Mouse (Mus musculus) liver, embryonic 14.5 days (tissue): ENCODE data around the gene Shkbp1. TPM values are rescaled to one million over a fixed set of nuclear protein-coding genes. Genes with fewer than 3 reads are reported as not detected.

Experiments
- ATAC-seq: fragments of 200-750 bp; cut with Nextera tagmentation; 2 replicates; pipeline ENCODE4 v1.8.0; 2017; ENCODE audit warnings: moderate number of reproducible peaks, mild to moderate bottlenecking, moderate library complexity; ENCODE audit not compliant: insufficient read depth
- DNase-seq, 3 experiments: peaks; one replicate each; pipeline ENCODE4 v3.0.0-alpha.2; 2012 to 2013; ENCODE audit warnings: low read depth in 3 of 3, low spot score in 3 of 3
- H3K27ac ChIP-seq: fragments of 300-500 bp; sonication (generic); 2 replicates; pipeline ENCODE4 v1.5.1; 2014; ENCODE audit warnings: moderate library complexity, mild to moderate bottlenecking, control low read depth, inconsistent platforms
- H3K27me3 ChIP-seq: fragments of 300-500 bp; sonication (generic); 2 replicates; pipeline ENCODE4 v1.6.1; 2014; ENCODE audit warnings: mild to moderate bottlenecking, low read length, moderate library complexity; ENCODE audit not compliant: control insufficient read depth, insufficient read depth
- H3K36me3 ChIP-seq: fragments of 300-500 bp; sonication (generic); replicated peaks from 2 replicates; pipeline ENCODE4 v1.6.1; 2014; ENCODE audit warnings: low read depth; ENCODE audit not compliant: control insufficient read depth, insufficient read depth
- H3K4me1 ChIP-seq, 2 experiments: fragments of 200-500 bp in 1 of 2; fragments of 300-500 bp in 1 of 2; sonication (generic) in 1 of 2; replicated peaks; 2 replicates each; pipeline ENCODE4 v1.6.1; 2012 to 2014; ENCODE audit warnings: antibody characterized with exemption in 1 of 2, inconsistent platforms in 1 of 2, low read length in 1 of 2; ENCODE audit not compliant: control insufficient read depth in 2 of 2, insufficient read depth in 2 of 2
- H3K4me2 ChIP-seq: fragments of 300-500 bp; sonication (generic); 2 replicates; pipeline ENCODE4 v1.6.1; 2014; ENCODE audit warnings: low read depth, mild to moderate bottlenecking, control low read depth, moderate library complexity
- H3K4me3 ChIP-seq, 2 experiments: fragments of 200-500 bp in 1 of 2; fragments of 300-500 bp in 1 of 2; sonication (generic) in 1 of 2; 2 replicates each; pipeline ENCODE4 v1.5.1; 2012 to 2014; ENCODE audit warnings: low read depth in 2 of 2, low read length in 2 of 2, mild to moderate bottlenecking in 2 of 2, control low read depth in 1 of 2, inconsistent platforms in 1 of 2, moderate library complexity in 1 of 2; ENCODE audit not compliant: insufficient read depth in 1 of 2
- H3K9ac ChIP-seq: fragments of 300-500 bp; sonication (generic); replicated peaks from 2 replicates; pipeline ENCODE4 v1.6.1; 2014; ENCODE audit warnings: mild to moderate bottlenecking, control low read depth, moderate library complexity
- H3K9me3 ChIP-seq: fragments of 300-500 bp; sonication (generic); 2 replicates; pipeline ENCODE4 v1.6.1; 2016; ENCODE audit warnings: low read length, mixed read lengths; ENCODE audit not compliant: control insufficient read depth
- CTCF ChIP-seq: IDR thresholded peaks from 2 replicates; pipeline ENCODE4 v1.5.1; 2016; ENCODE audit warnings: antibody characterized with exemption, low read depth, control low read depth
- EP300 ChIP-seq: IDR thresholded peaks from 2 replicates; pipeline ENCODE4 v1.6.1; 2016; ENCODE audit warnings: antibody characterized with exemption, low read depth
- WGBS: fragments of 180-500 bp; shearing (Covaris S2); extraction: QIAGEN DNeasy Blood & Tissue Kit; methylation state at CpG from one replicate; pipeline ENCODE4 v1.1.7; 2014; ENCODE audit not compliant: insufficient replicate concordance; 5-methylcytosine and 5-hydroxymethylcytosine counted together
- polyA plus RNA-seq, 2 experiments: library from polyadenylated mRNA; depleted of rRNA in 1 of 2; stranded (reverse) in 1 of 2; unstranded in 1 of 2; fragments of >200 nt; fragmentation: Nextera tagmentation in 1 of 2; extraction: Ambion mirVana in 1 of 2; gene quantifications; 2 replicates each; pipeline versions ENCODE4 v1.2.1 to v1.2.3; 2012 to 2014

Gene Shkbp1
- polyA plus RNA-seq, 2 experiments, result 11.8 to 19.1 TPM

GRCm38 (mm10) chr7:27397048-27397949 lies 41.5 kb upstream of the Shkbp1 start:
- 16% methylated on average over 26 of the region's 26 CpGs for WGBS
- H3K36me3 ChIP-seq, result no peaks in the 10 kb centered on the region
- H3K27me3 ChIP-seq, result peaks cover 56% of the 10 kb centered on the region
- H3K4me2 ChIP-seq, result no peak overlapping the region
- TF ChIP-seq CTCF (peak; percentile 92), EP300 (no peak)
- no peak overlapping the region for H3K4me3 ChIP-seq
- ATAC-seq (no peak), DNase-seq (no peak)
- no peaks in the 10 kb centered on the region for H3K9me3 ChIP-seq
- H3K4me1 ChIP-seq, result 0 out of 4 replicates have a peak, but pooled peaks cover 0 to 2% of the 10 kb centered on the region in 2 experiments
- no peak overlapping the region for H3K27ac ChIP-seq
- H3K9ac ChIP-seq, result no peak overlapping the region

DNA sequence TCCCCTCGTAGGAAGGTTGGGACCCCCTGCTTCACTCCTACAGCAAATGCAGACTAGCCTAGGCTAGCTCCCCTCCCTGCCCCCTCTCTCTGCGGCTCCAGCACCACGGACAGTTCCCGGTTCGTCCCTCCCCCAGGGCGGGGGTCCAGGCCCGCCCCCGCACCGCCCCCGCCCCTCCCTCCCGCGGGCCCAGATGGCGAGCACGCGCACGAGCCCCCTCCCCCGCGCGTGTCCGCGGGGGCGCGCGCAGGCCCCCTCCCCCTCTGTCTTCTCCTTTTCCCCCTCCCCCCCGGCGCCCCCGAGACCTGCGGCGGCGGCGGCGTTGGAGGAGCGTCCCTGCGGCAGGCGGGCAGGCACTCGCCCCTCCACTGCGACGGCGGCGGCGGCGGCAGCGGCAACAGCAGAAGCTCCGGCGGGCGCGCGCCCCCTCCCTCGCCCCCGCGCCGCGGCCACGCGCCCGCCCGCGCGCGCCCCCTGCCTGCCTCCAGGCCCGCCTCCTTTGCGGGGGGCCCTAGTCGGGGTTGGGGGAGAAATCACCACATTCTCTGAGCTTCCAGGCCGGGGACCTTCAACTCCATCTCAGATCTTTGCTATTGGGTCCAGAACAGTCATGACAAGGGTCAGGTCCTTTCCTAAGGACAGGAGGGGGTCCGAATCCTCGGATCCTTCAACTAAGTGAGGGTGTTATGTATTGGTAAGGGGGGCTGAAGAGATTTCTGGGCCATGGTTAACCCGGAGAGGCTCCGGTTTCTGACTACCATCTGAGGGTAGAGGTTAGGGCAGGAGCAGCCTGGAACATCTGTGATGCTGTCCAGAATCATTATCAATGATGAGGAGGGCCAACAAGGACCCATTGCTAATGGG lies 40.6 kb upstream of the Shkbp1 start:
- WGBS, result 3% methylated on average over 35 of the region's 68 CpGs
- TF ChIP-seq EP300 (no peak), CTCF (no peak)
- DNase-seq, result no peak
- Histone ChIP-seq H3K36me3 (no peaks in the 10 kb centered on the region), H3K27me3 (peaks cover 64% of the 10 kb centered on the region), H3K9me3 (no peaks in the 10 kb centered on the region), H3K4me1 (0 out of 4 replicates have a peak, but pooled peaks cover 0 to 2% of the 10 kb centered on the region in 2 experiments), H3K27ac (no peak overlapping the region), H3K4me3 (peak overlapping the region in 1 of 2 experiments; percentile 38; a peak in 2 of 4 replicates), H3K4me2 (peak overlapping the region; percentile 51), H3K9ac (no peak overlapping the region)
- ATAC-seq, result no peak

DNA sequence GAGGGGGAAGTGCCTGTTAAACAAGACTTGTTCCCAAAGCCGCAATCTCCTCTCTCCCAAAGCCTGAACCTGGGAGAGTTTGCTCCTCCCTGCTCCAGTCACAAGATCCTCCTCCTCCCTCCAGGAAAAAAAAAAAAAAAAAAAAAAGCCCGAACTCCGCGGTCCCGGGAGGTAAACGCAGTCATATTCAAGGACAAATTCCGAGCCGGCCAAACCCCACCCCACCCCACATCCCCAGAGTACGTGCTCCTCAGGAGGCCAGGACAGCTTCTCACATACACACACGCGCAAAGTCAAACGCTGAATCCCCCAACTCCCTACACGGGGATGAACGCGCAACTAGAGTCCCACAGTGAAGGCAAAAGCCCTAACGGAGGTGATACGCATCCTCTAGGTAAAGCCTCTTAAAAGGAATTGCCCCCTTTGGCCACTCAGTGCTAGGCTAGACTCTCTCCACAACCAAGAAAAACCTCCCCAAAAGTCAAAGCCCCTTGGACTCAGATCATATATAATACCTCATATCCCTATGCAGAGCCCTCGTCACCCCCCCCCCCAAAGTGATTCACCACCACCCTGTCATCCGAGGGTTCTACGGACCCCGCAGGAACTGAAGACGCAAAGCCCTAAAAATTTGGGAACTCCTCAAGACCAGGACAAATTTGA lies 39.8 kb upstream of the Shkbp1 start:
- no peak overlapping the region for H3K9ac ChIP-seq
- no peak for TF ChIP-seq EP300
- TF ChIP-seq CTCF, result no peak
- 0 out of 4 replicates have a peak, but pooled peaks cover 0 to 2% of the 10 kb centered on the region in 2 experiments for H3K4me1 ChIP-seq
- no peaks in the 10 kb centered on the region for H3K9me3 ChIP-seq
- no peak overlapping the region for H3K4me2 ChIP-seq
- no peak overlapping the region for H3K27ac ChIP-seq
- H3K27me3 ChIP-seq, result peaks cover 66% of the 10 kb centered on the region
- no peaks in the 10 kb centered on the region for H3K36me3 ChIP-seq
- H3K4me3 ChIP-seq, result no peak overlapping the region
- ATAC-seq, result no peak
- WGBS, result 4% methylated on average over 22 of the region's 22 CpGs
- no peak for DNase-seq

DNA sequence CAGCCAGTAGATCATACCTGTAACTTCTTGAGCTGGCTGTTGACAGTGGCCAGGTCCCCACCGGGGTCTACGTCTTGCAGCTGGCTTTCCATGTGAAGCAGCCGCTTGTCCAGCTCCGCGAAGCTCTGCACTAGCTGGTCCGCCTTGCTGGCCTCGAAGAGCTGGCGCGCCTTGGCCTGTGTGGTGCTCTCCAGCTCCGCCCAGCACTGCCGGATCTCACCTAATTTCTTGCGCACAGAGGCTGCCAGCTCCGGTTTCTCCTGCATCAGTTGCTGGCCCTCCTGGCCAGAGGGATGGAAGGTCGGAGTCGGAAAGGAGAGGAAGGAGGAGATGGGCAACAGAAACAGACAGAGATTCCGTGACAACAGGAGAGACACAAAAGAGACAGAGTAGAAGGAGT lies 35.6 kb upstream of the Shkbp1 start:
- H3K9me3 ChIP-seq, result no peaks in the 10 kb centered on the region
- no peak overlapping the region for H3K27ac ChIP-seq
- peaks cover 46% of the 10 kb centered on the region for H3K27me3 ChIP-seq
- H3K4me1 ChIP-seq, result no peaks in the 10 kb centered on the region
- WGBS, result 33% methylated on average over 16 of the region's 16 CpGs
- no peak overlapping the region for H3K4me2 ChIP-seq
- ATAC-seq, result no peak
- H3K9ac ChIP-seq, result no peak overlapping the region
- H3K4me3 ChIP-seq, result no peak overlapping the region
- DNase-seq, result no peak
- no peaks in the 10 kb centered on the region for H3K36me3 ChIP-seq
- no peak for TF ChIP-seq CTCF
- TF ChIP-seq EP300, result no peak
